Mouse (Mus musculus) midbrain, embryonic 14.5 days (tissue): ENCODE data around the gene Eif4g3. TPM values are rescaled to one million over a fixed set of nuclear protein-coding genes. Genes with fewer than 3 reads are reported as not detected.

ENCODE experiments used
- ATAC-seq: fragments of 200-750 bp; cut with Nextera tagmentation; 2 replicates; pipeline ENCODE4 v1.8.0; 2017; ENCODE audit warnings: moderate number of reproducible peaks, moderate library complexity; ENCODE audit not compliant: low FRiP score, low TSS enrichment
- DNase-seq: peaks from one replicate; pipeline ENCODE4 v3.0.0-alpha.2; 2015
- H3K27ac ChIP-seq: fragments of 300-500 bp; sonication (generic); replicated peaks from 2 replicates; pipeline ENCODE4 v1.5.1; 2014; ENCODE audit warnings: mild to moderate bottlenecking, low read depth, low read length, moderate library complexity
- H3K27me3 ChIP-seq: fragments of 300-500 bp; sonication (generic); 2 replicates; pipeline ENCODE4 v1.6.1; 2014; ENCODE audit warnings: low read length, control low read depth, mixed read lengths; ENCODE audit not compliant: control insufficient read depth, insufficient read depth
- H3K36me3 ChIP-seq: fragments of 300-500 bp; sonication (generic); 2 replicates; pipeline ENCODE4 v1.6.1; 2014; ENCODE audit warnings: low read length, control low read depth; ENCODE audit not compliant: control insufficient read depth, insufficient read depth
- H3K4me1 ChIP-seq: fragments of 300-500 bp; sonication (generic); 2 replicates; pipeline ENCODE4 v1.6.1; 2014; ENCODE audit warnings: mild to moderate bottlenecking, antibody characterized with exemption, low read length, control low read depth; ENCODE audit not compliant: control insufficient read depth, insufficient read depth
- H3K4me2 ChIP-seq: fragments of 300-500 bp; sonication (generic); 2 replicates; pipeline ENCODE4 v1.6.1; 2014; ENCODE audit warnings: mild to moderate bottlenecking, low read length, moderate library complexity
- H3K4me3 ChIP-seq: fragments of 300-500 bp; sonication (generic); replicated peaks from 2 replicates; pipeline ENCODE4 v1.5.1; 2014; ENCODE audit warnings: low read depth, low read length
- H3K9ac ChIP-seq: fragments of 300-500 bp; sonication (generic); replicated peaks from 2 replicates; pipeline ENCODE4 v1.6.1; 2014; ENCODE audit warnings: mild to moderate bottlenecking, low read length, moderate library complexity
- H3K9me3 ChIP-seq: fragments of 300-500 bp; sonication (generic); 2 replicates; pipeline ENCODE4 v1.6.1; 2016; ENCODE audit warnings: low read length, control low read depth, mixed read lengths; ENCODE audit not compliant: control insufficient read depth
- WGBS: fragments of 180-500 bp; shearing (Covaris S2); extraction: QIAGEN DNeasy Blood & Tissue Kit; methylation state at CpG from one replicate; pipeline ENCODE4 v1.1.7; 2014; 5-methylcytosine and 5-hydroxymethylcytosine counted together
- polyA plus RNA-seq: library from polyadenylated mRNA; unstranded; fragments of >200 nt; fragmentation: Nextera tagmentation; extraction: Ambion mirVana; gene quantifications from 2 replicates; pipeline ENCODE4 v1.2.1, GENCODE M21; 2014

Eif4g3 gene
- polyA plus RNA-seq, 1 experiment from 2014 or later, result 63.0 TPM

DNA sequence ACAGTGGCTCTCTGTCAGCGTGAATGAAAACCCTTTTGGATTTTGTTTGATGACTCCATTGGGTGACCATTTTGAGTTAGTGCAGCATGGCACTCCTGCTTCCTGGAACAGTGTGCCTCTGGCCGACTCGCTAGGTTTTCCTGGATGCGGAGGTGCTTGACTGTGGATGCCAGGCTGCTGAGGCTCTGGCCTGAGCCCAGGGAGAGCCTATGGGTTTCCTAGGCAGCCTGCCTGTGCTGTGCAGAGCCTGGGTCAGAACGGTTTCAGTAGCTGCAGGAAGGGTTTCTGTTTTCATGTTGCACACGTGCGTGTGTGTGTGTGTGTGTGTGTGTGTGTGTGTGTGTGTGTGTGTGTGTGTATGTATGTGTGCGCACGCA lies 46.4 kb downstream of the Eif4g3 start:
- DNase-seq, result no peak
- no peaks in the 10 kb centered on the region for H3K36me3 ChIP-seq
- ATAC-seq, result no peak
- H3K4me3 ChIP-seq, result no peak overlapping the region
- H3K4me1 ChIP-seq, result peaks cover 14% of the 10 kb centered on the region
- no peaks in the 10 kb centered on the region for H3K27me3 ChIP-seq
- 0 out of 2 replicates have a peak overlapping the region, but pooled peaks have one; percentile 13 for H3K27ac ChIP-seq
- H3K4me2 ChIP-seq, result no peak overlapping the region
- H3K9ac ChIP-seq, result no peak overlapping the region
- WGBS, result 86% methylated on average over 9 of the region's 9 CpGs
- H3K9me3 ChIP-seq, result no peaks in the 10 kb centered on the region

DNA sequence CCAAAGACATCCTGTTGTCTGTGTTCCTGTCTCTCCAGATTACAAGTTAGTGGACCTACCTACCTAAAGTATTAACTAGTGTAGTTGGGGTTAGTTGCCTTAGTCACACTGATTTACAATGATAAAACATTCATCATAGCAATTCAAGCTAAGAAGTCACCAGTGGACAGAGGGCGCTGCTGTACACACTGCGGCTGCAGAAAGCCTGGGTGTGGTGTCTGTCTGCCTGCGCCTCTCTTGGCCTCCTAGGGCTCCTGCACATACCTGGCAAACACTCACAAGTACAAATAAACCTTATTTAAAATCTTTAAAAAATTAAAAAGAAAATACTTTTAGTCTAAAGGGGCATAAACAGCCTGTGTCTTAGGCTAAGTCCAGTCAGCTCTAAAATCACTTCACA lies 47.8 kb downstream of the Eif4g3 start:
- H3K36me3 ChIP-seq, result peaks cover 8% of the 10 kb centered on the region
- H3K4me1 ChIP-seq, result peaks cover 14% of the 10 kb centered on the region
- no peak overlapping the region for H3K4me2 ChIP-seq
- DNase-seq, result no peak
- no peak overlapping the region for H3K27ac ChIP-seq
- WGBS, result 91% methylated on average over 3 of the region's 3 CpGs
- no peak overlapping the region for H3K9ac ChIP-seq
- no peaks in the 10 kb centered on the region for H3K9me3 ChIP-seq
- no peaks in the 10 kb centered on the region for H3K27me3 ChIP-seq
- no peak for ATAC-seq
- no peak overlapping the region for H3K4me3 ChIP-seq

DNA sequence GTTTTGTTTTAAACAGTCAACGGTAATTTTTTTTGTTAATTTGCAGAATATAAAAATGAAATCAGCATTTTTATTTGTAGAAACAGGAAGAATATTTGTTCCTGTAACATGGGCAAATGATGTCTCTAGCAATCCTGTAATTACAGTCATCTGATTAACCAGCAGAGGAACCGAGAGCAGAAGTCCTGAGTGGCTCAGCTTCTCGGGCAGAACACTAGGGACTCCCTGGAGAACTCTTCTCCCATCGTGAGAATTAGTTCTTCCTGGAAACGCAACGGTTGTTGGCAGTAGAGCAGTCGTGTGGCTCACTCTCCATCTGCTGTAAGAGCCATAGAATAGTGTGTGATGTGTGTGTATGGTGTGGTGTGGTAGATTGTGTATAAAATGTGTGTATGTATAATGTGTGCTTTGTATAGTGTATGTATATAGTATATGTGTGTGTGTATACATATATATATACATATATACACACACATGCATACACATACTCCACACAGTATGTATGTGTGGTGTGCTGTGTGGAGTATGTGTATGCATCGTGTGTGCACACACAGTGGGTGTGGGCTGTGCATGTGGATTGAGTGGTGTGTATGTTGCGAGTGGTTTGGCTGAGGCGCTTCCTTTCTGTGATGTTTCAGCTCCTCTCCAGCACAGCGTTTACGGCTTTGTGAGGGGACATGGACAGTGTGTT lies 48.9 kb downstream of the Eif4g3 start:
- 68% methylated on average over 12 of the region's 12 CpGs for WGBS

DNA sequence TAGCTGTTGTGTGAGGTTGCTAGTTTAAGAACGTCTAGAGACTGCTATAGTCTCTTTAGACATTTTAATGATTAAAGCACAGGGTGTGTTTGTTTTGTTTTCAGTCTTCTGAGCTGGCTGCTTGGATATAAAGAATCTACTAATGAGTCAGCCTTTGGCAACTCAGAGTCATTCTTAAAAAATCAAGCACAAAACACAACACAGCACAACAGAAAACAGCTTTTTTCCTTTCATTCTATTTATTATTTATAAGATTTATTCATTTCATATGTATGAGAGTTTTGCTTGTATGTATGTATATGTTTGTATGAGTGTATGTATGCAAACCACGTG lies 49.4 kb downstream of the Eif4g3 start:
- Histone ChIP-seq H3K9ac (no peak overlapping the region), H3K9me3 (no peaks in the 10 kb centered on the region), H3K27ac (no peak overlapping the region), H3K4me2 (no peak overlapping the region), H3K36me3 (peaks cover 17% of the 10 kb centered on the region), H3K4me3 (no peak overlapping the region), H3K27me3 (no peaks in the 10 kb centered on the region), H3K4me1 (peaks cover 7% of the 10 kb centered on the region)
- WGBS, result 63% methylated on average over 2 of the region's 2 CpGs
- no peak for ATAC-seq
- no peak for DNase-seq

More for the DNA sequence above, 48.9 kb downstream of the Eif4g3 start:
- Histone ChIP-seq H3K4me3 (no peak overlapping the region), H3K27ac (peak overlapping the region; percentile 37; the same call in 1 of the 2 replicates), H3K4me1 (peaks cover 12% of the 10 kb centered on the region), H3K4me2 (no peak overlapping the region), H3K9ac (no peak overlapping the region), H3K9me3 (no peaks in the 10 kb centered on the region), H3K36me3 (peaks cover 17% of the 10 kb centered on the region), H3K27me3 (no peaks in the 10 kb centered on the region)
- DNase-seq, result peak; percentile 41
- ATAC-seq, result no peak

DNA sequence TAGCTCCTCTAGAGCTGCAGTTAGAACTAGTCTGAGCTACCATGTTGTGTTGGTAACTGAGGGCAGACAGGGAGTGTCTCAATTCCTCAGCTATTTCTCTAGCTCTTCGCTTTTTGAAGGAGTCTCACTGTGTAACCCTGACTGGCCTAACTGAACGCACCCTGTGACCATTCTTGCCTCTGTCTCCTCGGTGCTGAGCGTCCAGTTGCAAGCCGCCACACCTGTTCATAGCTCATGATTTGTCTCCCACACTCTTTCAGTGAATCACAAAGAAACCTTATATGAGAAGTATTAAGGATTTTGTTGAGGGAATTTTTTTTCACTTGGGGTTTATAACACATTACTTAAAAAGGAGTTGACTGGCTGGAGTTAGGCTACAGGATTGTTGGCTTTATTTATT lies 49.8 kb downstream of the Eif4g3 start:
- no peak overlapping the region for H3K27ac ChIP-seq
- no peaks in the 10 kb centered on the region for H3K9me3 ChIP-seq
- WGBS, result 91% methylated on average over 5 of the region's 5 CpGs
- DNase-seq (no peak), ATAC-seq (no peak)
- H3K27me3 ChIP-seq, result no peaks in the 10 kb centered on the region
- no peak overlapping the region for H3K4me2 ChIP-seq
- H3K4me1 ChIP-seq, result peaks cover 6% of the 10 kb centered on the region; the same call in 1 of the 2 replicates
- H3K9ac ChIP-seq, result no peak overlapping the region
- H3K4me3 ChIP-seq, result no peak overlapping the region
- H3K36me3 ChIP-seq, result peaks cover 20% of the 10 kb centered on the region

DNA sequence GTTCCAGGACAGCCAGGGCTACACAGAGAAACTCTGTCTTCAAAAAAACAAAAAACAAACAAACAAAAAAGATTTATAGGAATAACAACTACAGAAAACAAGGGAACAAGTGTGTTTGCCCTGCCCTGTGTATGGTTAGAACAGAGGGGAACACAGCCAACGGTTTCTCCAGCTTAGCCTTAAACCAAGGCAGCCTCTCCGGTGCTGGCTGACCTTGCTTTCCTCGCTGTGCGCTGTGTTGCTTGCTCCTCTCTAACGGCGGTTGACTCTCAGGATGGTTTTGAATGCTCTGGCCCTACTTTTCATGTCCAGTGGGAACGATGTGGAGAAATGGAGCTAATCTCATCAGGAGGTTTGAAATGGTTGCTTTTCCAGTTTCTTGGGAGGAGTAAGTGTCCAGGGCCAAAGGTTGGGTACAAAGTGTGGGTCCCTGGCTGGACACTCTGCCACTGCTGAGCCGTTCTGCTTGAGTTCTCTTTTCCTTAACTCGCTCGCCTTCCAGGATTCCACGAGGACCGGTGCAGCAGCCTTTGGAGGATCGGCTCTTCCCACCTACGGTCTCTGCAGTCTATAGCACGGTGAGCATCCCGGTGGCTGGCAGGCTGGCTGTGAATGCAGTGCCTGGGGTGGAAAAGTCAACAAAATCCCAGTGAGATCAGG lies 52.1 kb downstream of the Eif4g3 start:
- no peak overlapping the region for H3K9ac ChIP-seq
- peaks cover 28% of the 10 kb centered on the region for H3K36me3 ChIP-seq
- no peak overlapping the region for H3K27ac ChIP-seq
- H3K9me3 ChIP-seq, result no peaks in the 10 kb centered on the region
- WGBS, result 98% methylated on average over 16 of the region's 16 CpGs
- no peak overlapping the region for H3K4me2 ChIP-seq
- H3K4me3 ChIP-seq, result no peak overlapping the region
- H3K4me1 ChIP-seq, result peaks cover 6% of the 10 kb centered on the region; the same call in 1 of the 2 replicates
- no peaks in the 10 kb centered on the region for H3K27me3 ChIP-seq
- DNase-seq, result no peak
- ATAC-seq, result no peak

DNA sequence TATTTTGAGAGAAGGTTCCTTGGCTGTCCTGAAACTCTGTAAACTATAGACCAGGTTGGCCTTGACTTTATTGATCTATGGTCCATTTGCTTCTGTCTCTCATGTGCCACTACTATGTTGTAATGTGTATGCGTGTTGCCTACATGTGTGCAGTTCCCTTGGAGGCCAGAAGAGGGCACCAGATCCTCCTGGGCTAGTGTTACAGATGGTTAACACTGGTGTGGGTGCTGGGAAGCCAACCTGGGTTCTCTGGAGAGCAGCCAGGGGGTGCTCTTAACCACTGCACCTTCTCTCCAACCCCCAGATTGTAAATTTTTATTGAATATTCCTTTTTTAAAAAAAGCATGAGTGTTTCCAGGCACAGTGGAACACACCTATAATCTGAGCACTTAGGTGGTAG lies 53.0 kb downstream of the Eif4g3 start:
- H3K4me2 ChIP-seq, result no peak overlapping the region
- no peak overlapping the region for H3K27ac ChIP-seq
- ATAC-seq (no peak), DNase-seq (no peak)
- H3K9ac ChIP-seq, result no peak overlapping the region
- H3K4me1 ChIP-seq, result peaks cover 6% of the 10 kb centered on the region; the same call in 1 of the 2 replicates
- H3K4me3 ChIP-seq, result no peak overlapping the region
- H3K36me3 ChIP-seq, result peaks cover 28% of the 10 kb centered on the region
- no peaks in the 10 kb centered on the region for H3K9me3 ChIP-seq
- H3K27me3 ChIP-seq, result no peaks in the 10 kb centered on the region
- 100% methylated on average over 1 of the region's 1 CpGs for WGBS

DNA sequence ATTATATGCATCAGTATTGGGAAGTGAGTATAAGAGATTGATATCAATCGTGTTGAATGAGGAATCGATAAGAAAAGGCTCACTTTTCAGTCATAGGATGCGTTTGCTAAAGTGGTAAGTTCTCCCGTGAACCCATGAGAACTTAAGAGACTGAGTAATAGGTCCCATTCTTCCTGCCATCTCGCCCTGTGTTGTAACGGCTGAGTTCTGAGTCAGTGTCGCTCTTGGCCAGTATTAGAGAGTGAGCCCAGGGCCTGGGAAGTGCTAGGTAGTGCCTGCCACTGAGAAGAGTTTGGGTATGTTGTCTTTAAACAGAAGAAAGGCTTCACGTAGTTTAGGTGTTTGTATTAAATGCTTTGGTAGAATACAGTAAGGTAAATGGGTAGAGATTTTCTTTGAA lies 53.5 kb downstream of the Eif4g3 start:
- no peak overlapping the region for H3K9ac ChIP-seq
- ATAC-seq (no peak), DNase-seq (no peak)
- 95% methylated on average over 8 of the region's 8 CpGs for WGBS
- peaks cover 28% of the 10 kb centered on the region for H3K36me3 ChIP-seq
- H3K4me3 ChIP-seq, result no peak overlapping the region
- no peaks in the 10 kb centered on the region for H3K9me3 ChIP-seq
- H3K4me2 ChIP-seq, result no peak overlapping the region
- no peaks in the 10 kb centered on the region for H3K27me3 ChIP-seq
- H3K4me1 ChIP-seq, result peaks cover 6% of the 10 kb centered on the region; the same call in 1 of the 2 replicates
- H3K27ac ChIP-seq, result no peak overlapping the region

DNA sequence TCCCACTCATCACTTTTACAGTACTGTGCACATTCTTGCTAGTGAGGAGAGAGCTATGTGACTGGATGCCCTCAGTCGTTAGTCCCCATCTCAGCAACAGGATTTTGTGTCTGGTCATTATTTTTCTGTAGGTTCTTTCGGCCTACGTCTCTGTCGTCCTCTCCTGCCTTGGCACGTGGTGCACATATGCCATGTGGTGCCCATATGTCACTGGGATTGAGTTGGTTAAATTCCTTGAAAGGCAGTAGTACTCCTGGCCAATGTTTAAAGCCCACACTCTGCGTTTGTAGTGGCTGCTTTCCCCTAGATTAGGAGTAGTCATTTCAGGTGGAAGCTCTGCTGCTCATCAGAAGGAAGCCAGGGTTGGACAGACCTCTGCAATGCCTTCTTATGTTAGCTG lies 56.7 kb downstream of the Eif4g3 start:
- H3K27ac ChIP-seq, result no peak overlapping the region

More for the DNA sequence above, 56.7 kb downstream of the Eif4g3 start:
- 85% methylated on average over 6 of the region's 6 CpGs for WGBS
- DNase-seq (no peak), ATAC-seq (no peak)
- Histone ChIP-seq H3K4me2 (no peak overlapping the region), H3K4me3 (no peak overlapping the region), H3K9ac (no peak overlapping the region), H3K9me3 (no peaks in the 10 kb centered on the region), H3K36me3 (peaks cover 34% of the 10 kb centered on the region), H3K27me3 (no peaks in the 10 kb centered on the region), H3K4me1 (no peaks in the 10 kb centered on the region)
